Mouse (Mus musculus) kidney, postnatal 0 days (tissue): ENCODE measurements around the gene Mettl16. TPM values are rescaled to one million over a fixed set of nuclear protein-coding genes. Genes with fewer than 3 reads are reported as not detected.
A peak's percentile ranks its signal among the peaks of the same experiment; 100 is the strongest.

Source experiments
- ATAC-seq: fragments of 200-750 bp; cut with Nextera tagmentation; replicated peaks from 2 replicates; pipeline ENCODE4 v1.8.0; 2017; ENCODE audit warnings: low read depth, moderate number of reproducible peaks, moderate TSS enrichment, moderate library complexity; ENCODE audit not compliant: low FRiP score
- DNase-seq: peaks from one replicate; pipeline ENCODE4 v3.0.0-alpha.2; 2016; ENCODE audit warnings: low spot score
- H3K27ac ChIP-seq: fragments of 300-500 bp; sonication (generic); 2 replicates; pipeline ENCODE4 v1.5.1; 2014; ENCODE audit warnings: mild to moderate bottlenecking
- H3K27me3 ChIP-seq: fragments of 300-500 bp; sonication (generic); 2 replicates; pipeline ENCODE4 v1.6.1; 2014; ENCODE audit warnings: low read length, mixed read lengths; ENCODE audit not compliant: insufficient read depth
- H3K36me3 ChIP-seq: fragments of 300-500 bp; sonication (generic); 2 replicates; pipeline ENCODE4 v1.6.1; 2014; ENCODE audit warnings: low read length, mixed read lengths; ENCODE audit not compliant: insufficient read depth
- H3K4me1 ChIP-seq: fragments of 300-500 bp; sonication (generic); replicated peaks from 2 replicates; pipeline ENCODE4 v1.6.1; 2014; ENCODE audit warnings: antibody characterized with exemption, low read length, mixed read lengths; ENCODE audit not compliant: insufficient read depth
- H3K4me2 ChIP-seq: fragments of 300-500 bp; sonication (generic); 2 replicates; pipeline ENCODE4 v1.6.1; 2014; ENCODE audit warnings: mild to moderate bottlenecking, low read length, moderate library complexity, mixed read lengths
- H3K4me3 ChIP-seq: fragments of 300-500 bp; sonication (generic); replicated peaks from 2 replicates; pipeline ENCODE4 v1.5.1; 2014; ENCODE audit warnings: low read depth, low read length
- H3K9ac ChIP-seq: fragments of 300-500 bp; sonication (generic); 2 replicates; pipeline ENCODE4 v1.6.1; 2014; ENCODE audit warnings: low read depth, low read length
- H3K9me3 ChIP-seq: fragments of 300-500 bp; sonication (generic); replicated peaks from 2 replicates; pipeline ENCODE4 v1.6.1; 2016; ENCODE audit warnings: low read length, inconsistent platforms, mixed read lengths
- CTCF ChIP-seq: IDR thresholded peaks from 2 replicates; pipeline ENCODE4 v1.5.1; 2016; ENCODE audit warnings: antibody characterized with exemption, low read depth, mild to moderate bottlenecking, moderate library complexity
- WGBS: fragments of 180-500 bp; shearing (Covaris S2); extraction: QIAGEN DNeasy Blood & Tissue Kit; methylation state at CpG from one replicate; pipeline ENCODE4 v1.1.7; 2014; 5-methylcytosine and 5-hydroxymethylcytosine counted together
- polyA plus RNA-seq: library from polyadenylated mRNA; unstranded; fragments of >200 nt; fragmentation: Nextera tagmentation; extraction: Ambion mirVana; gene quantifications from 2 replicates; pipeline ENCODE4 v1.2.1, GENCODE M21; 2015

Gene Mettl16
- polyA plus RNA-seq, 1 experiment from 2014 or later = 27.1 TPM

- 53% methylated on average over 2 of the region's 2 CpGs for WGBS
- no peak overlapping the region for H3K27ac ChIP-seq
- H3K27me3 ChIP-seq = no peaks in the 10 kb centered on the region
- 0 out of 2 replicates have a peak, but pooled peaks have one; percentile 25 for ATAC-seq
- no peak overlapping the region for H3K9ac ChIP-seq
- H3K4me1 ChIP-seq = no peaks in the 10 kb centered on the region
- no peak overlapping the region for H3K4me2 ChIP-seq
- H3K36me3 ChIP-seq = no peaks in the 10 kb centered on the region
- TF ChIP-seq CTCF = no peak
- no peak overlapping the region for H3K4me3 ChIP-seq
- no peak for DNase-seq
- H3K9me3 ChIP-seq = no peaks in the 10 kb centered on the region
Observed at GRCm38 (mm10) chr11:74756631-74757030, 14.0 kb upstream of the Mettl16 start.

GRCm38 (mm10) chr11:74761011-74761705 lies 9.5 kb upstream of the Mettl16 start:
- H3K27ac ChIP-seq = no peak overlapping the region
- no peaks in the 10 kb centered on the region for H3K36me3 ChIP-seq
- TF ChIP-seq CTCF = no peak
- no peak overlapping the region for H3K4me3 ChIP-seq
- DNase-seq (no peak), ATAC-seq (no peak)
- 67% methylated on average over 12 of the region's 12 CpGs for WGBS
- no peaks in the 10 kb centered on the region for H3K9me3 ChIP-seq
- H3K9ac ChIP-seq = no peak overlapping the region
- H3K27me3 ChIP-seq = no peaks in the 10 kb centered on the region
- H3K4me1 ChIP-seq = no peaks in the 10 kb centered on the region
- no peak overlapping the region for H3K4me2 ChIP-seq

GRCm38 (mm10) chr11:74763960-74764625 lies 6.5 kb upstream of the Mettl16 start:
- no peak overlapping the region for H3K4me2 ChIP-seq
- H3K36me3 ChIP-seq = no peaks in the 10 kb centered on the region
- H3K4me1 ChIP-seq = no peaks in the 10 kb centered on the region
- no peak overlapping the region for H3K27ac ChIP-seq
- 81% methylated on average over 10 of the region's 10 CpGs for WGBS
- TF ChIP-seq CTCF = no peak
- H3K27me3 ChIP-seq = no peaks in the 10 kb centered on the region
- no peak overlapping the region for H3K4me3 ChIP-seq
- DNase-seq = no peak
- H3K9ac ChIP-seq = no peak overlapping the region
- no peaks in the 10 kb centered on the region for H3K9me3 ChIP-seq
- no peak for ATAC-seq

GRCm38 (mm10) chr11:74767469-74767868 lies 3.2 kb upstream of the Mettl16 start:
- no peaks in the 10 kb centered on the region for H3K36me3 ChIP-seq
- no peaks in the 10 kb centered on the region for H3K9me3 ChIP-seq
- H3K4me2 ChIP-seq = no peak overlapping the region
- WGBS = 82% methylated on average over 4 of the region's 4 CpGs
- no peak overlapping the region for H3K9ac ChIP-seq
- DNase-seq (no peak), ATAC-seq (no peak)
- H3K4me3 ChIP-seq = no peak overlapping the region
- no peak overlapping the region for H3K27ac ChIP-seq
- no peaks in the 10 kb centered on the region for H3K27me3 ChIP-seq
- no peaks in the 10 kb centered on the region for H3K4me1 ChIP-seq
- no peak for TF ChIP-seq CTCF

- Histone ChIP-seq H3K27ac (no peak overlapping the region), H3K9me3 (no peaks in the 10 kb centered on the region), H3K36me3 (no peaks in the 10 kb centered on the region), H3K9ac (no peak overlapping the region), H3K4me3 (no peak overlapping the region), H3K27me3 (no peaks in the 10 kb centered on the region), H3K4me2 (no peak overlapping the region), H3K4me1 (no peaks in the 10 kb centered on the region)
- DNase-seq = peak; percentile 36
- WGBS = 46% methylated on average over 6 of the region's 6 CpGs
- TF ChIP-seq CTCF = peak; percentile 63
- ATAC-seq = no peak
Observed at GRCm38 (mm10) chr11:74768045-74768444, 2.6 kb upstream of the Mettl16 start.

- TF ChIP-seq CTCF = no peak
- no peaks in the 10 kb centered on the region for H3K9me3 ChIP-seq
- ATAC-seq (no peak), DNase-seq (no peak)
- 82% methylated on average over 9 of the region's 9 CpGs for WGBS
- peak overlapping the region; percentile 70 for H3K4me3 ChIP-seq
- peak overlapping the region; percentile 41; the same call in 1 of the 2 replicates for H3K9ac ChIP-seq
- H3K27me3 ChIP-seq = no peaks in the 10 kb centered on the region
- H3K36me3 ChIP-seq = peaks cover 13% of the 10 kb centered on the region; the same call in 1 of the 2 replicates
- peak overlapping the region; percentile 73 for H3K4me2 ChIP-seq
- peak overlapping the region; percentile 90 for H3K27ac ChIP-seq
- H3K4me1 ChIP-seq = no peaks in the 10 kb centered on the region
Observed at GRCm38 (mm10) chr11:74770037-74770436, 593 bp upstream of the Mettl16 start.
